Mouse (Mus musculus) thymus, adult 2 months (tissue): ENCODE results near the gene Eif4a2. TPM values are rescaled to one million over a fixed set of nuclear protein-coding genes. Genes with fewer than 3 reads are reported as not detected.
"Not testable (repeated sequence)": the region's sequence is repeated elsewhere in the genome, so short reads cannot be mapped to it uniquely, and the experiment has no call there.

Experiments
- DNase-seq: peaks from one replicate; pipeline ENCODE4 v3.0.0; 2021
- H3K27ac ChIP-seq: fragments of 200-500 bp; 2 replicates; pipeline ENCODE4 v1.5.1; 2012; ENCODE audit warnings: low read length, control low read depth; ENCODE audit not compliant: control insufficient read depth, insufficient read depth
- H3K27me3 ChIP-seq: fragments of 200-500 bp; 2 replicates; pipeline ENCODE4 v1.6.1; 2012; ENCODE audit warnings: mild to moderate bottlenecking, low read length, moderate library complexity, mixed read lengths; ENCODE audit not compliant: control insufficient read depth, insufficient read depth
- H3K36me3 ChIP-seq: fragments of 200-500 bp; 2 replicates; pipeline ENCODE4 v1.6.1; 2012; ENCODE audit warnings: mild to moderate bottlenecking, low read length, moderate library complexity; ENCODE audit not compliant: control insufficient read depth, insufficient read depth
- H3K4me1 ChIP-seq: fragments of 200-500 bp; replicated peaks from 2 replicates; pipeline ENCODE4 v1.6.1; 2012; ENCODE audit warnings: low read length; ENCODE audit not compliant: control insufficient read depth, insufficient read depth
- H3K4me3 ChIP-seq: fragments of 200-500 bp; 2 replicates; pipeline ENCODE4 v1.5.1; 2012; ENCODE audit warnings: mild to moderate bottlenecking, low read length, control low read depth, moderate library complexity; ENCODE audit not compliant: control insufficient read depth, insufficient read depth
- CTCF ChIP-seq: fragments of 200-500 bp; IDR thresholded peaks from 2 replicates; pipeline ENCODE4 v1.5.1; 2012; ENCODE audit warnings: mild to moderate bottlenecking, control low read depth, low read length, moderate library complexity, borderline replicate concordance; ENCODE audit not compliant: control insufficient read depth, poor library complexity, insufficient read depth; ENCODE audit errors: extremely low read depth
- POLR2A ChIP-seq: fragments of 200-500 bp; IDR thresholded peaks from 2 replicates; pipeline ENCODE4 v1.6.1; 2012; ENCODE audit warnings: mild to moderate bottlenecking, low read length, control low read depth, moderate library complexity; ENCODE audit not compliant: control insufficient read depth, poor library complexity, insufficient read depth; ENCODE audit errors: extremely low read depth
- whole genome bisulfite sequencing: fragments of 180-500 bp; shearing (Covaris S2); methylation state at CpG from one replicate; pipeline ENCODE4 v1.1.7; 2018; 5-methylcytosine and 5-hydroxymethylcytosine counted together
- polyA plus RNA-seq: library from polyadenylated mRNA; depleted of rRNA; stranded (reverse); fragments of >200 nt; gene quantifications from 2 replicates; pipeline ENCODE4 v1.2.3, GENCODE M21; 2012

Gene Eif4a2
- polyA plus RNA-seq, 1 experiment = 137 TPM

DNA sequence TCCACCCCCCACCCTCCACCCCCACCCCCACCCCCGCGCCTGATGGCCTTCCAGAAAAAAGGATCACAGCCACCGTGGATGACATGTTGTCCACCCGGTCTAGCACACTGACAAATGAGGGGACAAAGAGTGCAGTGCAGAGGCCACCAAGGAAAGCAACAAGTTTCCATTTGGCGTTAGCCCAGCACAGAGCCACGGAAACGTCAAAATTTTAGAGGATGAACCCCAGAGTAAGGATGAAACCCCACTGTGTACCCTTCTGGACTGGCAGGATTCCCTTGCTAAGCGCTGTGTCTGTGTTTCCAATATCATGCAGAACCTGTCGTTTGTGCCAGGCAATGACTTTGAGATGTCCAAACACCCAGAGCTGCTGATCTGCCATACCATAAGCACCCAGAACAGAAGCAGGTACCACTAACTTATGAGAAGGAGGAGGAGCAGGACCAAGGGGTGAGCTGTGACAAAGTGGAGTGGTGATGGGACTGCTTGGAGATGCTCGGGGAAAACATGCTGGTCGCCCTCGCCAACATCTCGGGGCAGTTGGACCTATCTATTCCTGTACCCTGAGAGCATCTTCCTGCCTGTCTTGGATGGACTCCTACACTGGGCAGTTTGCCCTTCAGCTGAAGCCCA, 13.8 kb upstream of the Eif4a2 start:
- Histone ChIP-seq H3K27me3 (no peaks in the 10 kb centered on the region), H3K27ac (no peak overlapping the region), H3K4me1 (no peaks in the 10 kb centered on the region), H3K36me3 (no peaks in the 10 kb centered on the region), H3K4me3 (no peak overlapping the region)
- TF ChIP-seq CTCF (no peak), POLR2A (no peak)
- DNase-seq = no peak
- 85% methylated on average over 13 of the region's 13 CpGs for WGBS

DNA sequence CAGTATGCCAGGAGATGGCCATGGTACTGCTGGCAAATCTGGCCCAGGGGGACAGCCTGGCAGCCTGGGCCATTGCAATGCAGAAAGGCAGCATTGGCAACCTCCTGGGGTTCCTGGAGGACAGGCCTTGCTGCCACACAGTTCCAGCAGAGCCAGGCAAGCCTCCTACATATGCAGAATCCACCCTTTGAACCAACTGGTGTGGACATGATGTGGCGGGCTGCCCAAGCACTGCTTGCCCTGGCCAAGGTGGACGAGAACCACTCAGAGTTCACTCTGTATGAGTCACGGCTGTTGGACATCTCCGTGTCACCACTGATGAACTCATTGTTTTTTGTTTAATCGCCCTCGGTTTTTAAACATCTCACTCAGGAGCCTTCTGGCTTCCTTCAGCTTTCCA, 13.1 kb upstream of the Eif4a2 start:
- H3K4me1 ChIP-seq = no peaks in the 10 kb centered on the region
- H3K27ac ChIP-seq = no peak overlapping the region
- no peak overlapping the region for H3K4me3 ChIP-seq
- DNase-seq = no peak
- no peaks in the 10 kb centered on the region for H3K36me3 ChIP-seq
- H3K27me3 ChIP-seq = no peaks in the 10 kb centered on the region
- WGBS = 92% methylated on average over 6 of the region's 6 CpGs
- no peak for TF ChIP-seq POLR2A
- no peak for TF ChIP-seq CTCF

DNA sequence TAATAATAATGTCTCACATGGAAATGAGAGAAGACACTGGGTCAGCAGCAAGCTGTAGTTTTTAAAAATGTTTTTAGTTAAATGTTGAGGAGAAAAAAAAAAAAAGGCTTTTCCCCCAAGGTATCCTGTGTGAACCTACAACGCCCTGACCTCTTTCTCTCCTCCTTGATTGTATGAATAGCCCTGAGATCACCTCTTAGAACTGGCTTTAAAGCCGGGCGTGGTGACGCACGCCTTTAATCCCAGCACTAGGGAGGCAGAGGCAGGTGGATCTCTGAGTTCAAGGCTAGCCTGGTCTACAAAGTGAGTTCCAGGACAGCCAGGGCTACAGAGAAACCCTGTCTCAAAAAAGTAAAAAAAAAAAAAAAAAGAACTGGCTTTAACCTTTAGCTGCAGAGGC, 11.7 kb upstream of the Eif4a2 start:
- H3K27me3 ChIP-seq, H3K4me1 ChIP-seq, H3K36me3 ChIP-seq, DNase-seq, H3K27ac ChIP-seq, H3K4me3 ChIP-seq: not testable (repeated sequence)
- 93% methylated on average over 5 of the region's 5 CpGs for WGBS

DNA sequence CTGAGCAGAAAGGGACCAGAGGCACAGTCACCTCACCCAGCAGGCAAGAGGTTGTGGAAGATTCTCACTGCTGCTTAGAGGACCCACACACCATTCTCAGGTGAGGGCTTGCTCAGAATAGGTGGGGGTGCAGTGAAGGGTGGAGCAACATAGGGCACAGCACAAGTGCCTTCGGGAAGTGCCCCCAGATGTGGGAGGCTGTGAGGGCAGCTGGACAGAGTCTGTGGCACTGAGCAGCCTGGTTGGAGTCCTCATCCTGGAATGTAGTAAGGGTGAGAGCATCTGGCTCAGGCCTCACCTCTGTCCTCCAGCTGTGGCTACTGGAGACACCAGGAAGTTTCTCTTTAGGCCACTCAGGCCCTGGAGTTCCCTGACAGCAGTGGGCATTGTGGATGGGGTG, 10.4 kb upstream of the Eif4a2 start:
- H3K4me1 ChIP-seq, DNase-seq, H3K27ac ChIP-seq, H3K27me3 ChIP-seq, H3K4me3 ChIP-seq, H3K36me3 ChIP-seq: not testable (repeated sequence)
- 100% methylated on average over 1 of the region's 1 CpGs for WGBS

DNA sequence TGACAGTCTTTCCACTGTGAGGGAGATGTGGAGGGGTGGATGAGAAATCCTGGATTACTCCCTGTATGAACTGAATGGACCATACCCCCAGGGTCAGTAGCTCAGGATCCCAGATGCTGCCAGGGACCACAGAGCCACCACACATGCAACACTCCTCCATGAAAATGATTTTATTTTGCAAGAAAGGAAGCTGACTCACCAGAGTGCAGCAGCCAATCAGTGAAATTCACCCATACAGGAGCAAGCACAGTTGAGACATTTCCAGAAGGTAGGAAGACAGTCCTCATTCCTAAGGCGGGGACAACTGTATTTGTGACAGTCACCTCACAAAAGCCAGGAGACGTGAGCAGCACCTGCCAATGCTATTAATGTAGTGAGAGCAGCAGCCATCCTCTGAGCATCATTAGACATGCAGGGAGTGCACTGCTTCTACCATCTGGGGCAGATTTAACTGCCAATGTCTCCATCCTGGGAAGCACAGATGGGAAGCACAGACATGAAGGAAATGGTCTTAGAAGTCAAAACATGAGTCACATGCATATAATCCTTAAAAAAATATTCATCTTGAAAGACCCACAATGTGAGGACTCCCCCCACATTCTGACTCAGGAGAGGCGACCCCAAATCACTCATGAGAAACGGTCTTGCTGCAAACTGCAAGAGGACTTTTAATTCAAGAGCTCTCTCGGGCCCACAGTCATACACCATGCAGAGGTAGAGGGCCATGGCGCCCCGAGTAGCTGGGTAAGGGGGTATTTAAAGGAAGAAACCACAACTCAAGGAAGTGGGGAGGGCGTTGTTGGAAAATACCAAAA, 9.7 kb upstream of the Eif4a2 start:
- H3K27ac ChIP-seq, H3K27me3 ChIP-seq, H3K36me3 ChIP-seq, H3K4me3 ChIP-seq, DNase-seq, H3K4me1 ChIP-seq: not testable (repeated sequence)
- WGBS = 84% methylated on average over 8 of the region's 8 CpGs

DNA sequence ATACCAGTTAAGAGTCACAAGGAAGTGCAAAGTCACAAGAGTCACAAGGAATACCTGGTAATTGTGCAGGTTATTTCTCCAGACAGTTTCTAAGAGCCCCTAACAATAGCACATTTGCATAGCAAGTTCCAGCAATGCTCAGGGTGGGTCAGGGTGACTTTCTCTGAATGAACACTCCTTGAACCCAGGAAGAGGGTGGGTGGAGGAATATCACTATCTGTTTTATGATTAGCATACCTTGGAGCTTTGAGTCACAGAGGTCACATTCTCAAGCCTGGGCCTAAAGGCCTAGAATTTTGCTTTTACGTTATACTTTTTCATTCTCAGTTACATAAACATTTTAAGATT, 9.2 kb upstream of the Eif4a2 start:
- H3K27me3 ChIP-seq, H3K4me3 ChIP-seq, DNase-seq, H3K4me1 ChIP-seq, H3K36me3 ChIP-seq, H3K27ac ChIP-seq: not testable (repeated sequence)
- 100% methylated on average over 1 of the region's 1 CpGs for WGBS

DNA sequence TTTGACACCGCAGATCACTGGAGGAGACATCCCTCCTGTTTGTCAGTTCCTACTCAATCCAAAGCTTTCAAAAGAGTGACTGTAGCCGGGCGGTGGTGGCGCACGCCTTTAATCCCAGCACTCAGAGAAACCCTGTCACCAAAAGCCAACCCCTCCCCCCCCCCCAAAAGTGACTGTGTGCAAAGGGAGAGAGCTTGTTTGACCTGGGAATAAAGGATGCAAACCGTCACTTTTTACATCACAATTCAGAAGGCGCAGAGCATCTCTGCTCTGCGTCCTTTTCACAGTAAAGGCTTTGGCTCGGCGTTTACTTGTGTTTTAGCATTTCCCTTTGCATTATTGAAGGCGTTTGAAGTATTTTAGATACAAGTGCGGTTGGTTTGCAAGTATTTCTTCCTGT, 7.6 kb upstream of the Eif4a2 start:
- TF ChIP-seq CTCF = no peak
- no peak for TF ChIP-seq POLR2A
- Histone ChIP-seq H3K27me3 (no peaks in the 10 kb centered on the region), H3K4me1 (peaks cover 9% of the 10 kb centered on the region; the same call in 1 of the 2 replicates), H3K36me3 (no peaks in the 10 kb centered on the region), H3K4me3 (no peak overlapping the region), H3K27ac (no peak overlapping the region)
- DNase-seq = no peak
- WGBS = 74% methylated on average over 12 of the region's 12 CpGs
